Mouse (Mus musculus) limb, embryonic 13.5 days (tissue): ENCODE measurements at regions not wholly inside any gene's neighbourhood (a gene's known extent, or its start where the extent isn't known, plus 50 kb on each side); places are given as distances from the start of the nearest gene placed in this dataset.

Experiments used
- ATAC-seq: fragments of 200-750 bp; cut with Nextera tagmentation; 2 replicates; pipeline ENCODE4 v1.8.0; 2017; ENCODE audit warnings: low read depth, moderate number of reproducible peaks, moderate TSS enrichment; ENCODE audit not compliant: low FRiP score
- H3K27ac ChIP-seq: fragments of 300-500 bp; sonication (generic); 2 replicates; pipeline ENCODE4 v1.5.1; 2015; ENCODE audit warnings: inconsistent platforms, mild to moderate bottlenecking, moderate library complexity
- H3K27me3 ChIP-seq: fragments of 300-500 bp; sonication (generic); 2 replicates; pipeline ENCODE4 v1.6.1; 2015; ENCODE audit warnings: mild to moderate bottlenecking, inconsistent platforms
- H3K36me3 ChIP-seq: fragments of 300-500 bp; sonication (generic); 2 replicates; pipeline ENCODE4 v1.6.1; 2015; ENCODE audit warnings: inconsistent platforms, mild to moderate bottlenecking, moderate library complexity
- H3K4me1 ChIP-seq: fragments of 300-500 bp; sonication (generic); 2 replicates; pipeline ENCODE4 v1.6.1; 2015; ENCODE audit warnings: inconsistent platforms
- H3K4me2 ChIP-seq: fragments of 300-500 bp; sonication (generic); replicated peaks from 2 replicates; pipeline ENCODE4 v1.6.1; 2015; ENCODE audit warnings: inconsistent platforms, mild to moderate bottlenecking, moderate library complexity
- H3K4me3 ChIP-seq: fragments of 300-500 bp; sonication (generic); 2 replicates; pipeline ENCODE4 v1.5.1; 2015; ENCODE audit warnings: moderate library complexity, mild to moderate bottlenecking, inconsistent platforms
- H3K9ac ChIP-seq: fragments of 300-500 bp; sonication (generic); 2 replicates; pipeline ENCODE4 v1.6.1; 2015; ENCODE audit warnings: mild to moderate bottlenecking, inconsistent platforms
- H3K9me3 ChIP-seq: fragments of 300-500 bp; sonication (generic); 2 replicates; pipeline ENCODE4 v1.6.1; 2016; ENCODE audit warnings: inconsistent platforms
- WGBS: fragments of 180-500 bp; shearing (Covaris S2); methylation state at CpG from one replicate; pipeline ENCODE4 v1.1.7; 2015; 5-methylcytosine and 5-hydroxymethylcytosine counted together

DNA sequence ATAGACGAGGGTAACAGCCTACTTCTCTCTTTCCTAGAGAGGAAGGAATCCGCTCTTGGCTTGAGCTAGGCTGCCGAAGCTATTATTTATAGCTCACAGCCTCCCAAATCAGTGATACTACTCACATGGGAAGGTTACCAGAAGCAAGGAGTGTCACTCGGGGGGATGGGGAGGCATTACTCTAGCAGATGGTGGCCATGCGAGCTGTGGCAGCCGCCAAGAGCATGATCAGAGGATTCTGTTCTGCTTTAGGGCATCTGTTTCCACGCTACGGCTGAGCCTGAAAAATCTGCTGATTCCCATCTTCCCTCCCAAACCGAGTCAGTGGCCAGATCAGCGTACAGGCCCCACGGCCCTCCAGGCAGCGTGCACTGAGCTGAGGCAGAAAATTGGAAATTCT is 79.5 kb downstream of the Kctd12 start:
- peak overlapping the region; percentile 39 for H3K27ac ChIP-seq
- H3K36me3 ChIP-seq, result no peaks in the 10 kb centered on the region
- no peaks in the 10 kb centered on the region for H3K27me3 ChIP-seq
- WGBS, result 15% methylated on average over 12 of the region's 12 CpGs
- peak overlapping the region; percentile 39 for H3K4me2 ChIP-seq
- no peak overlapping the region for H3K4me3 ChIP-seq
- H3K9ac ChIP-seq, result no peak overlapping the region
- H3K9me3 ChIP-seq, result no peaks in the 10 kb centered on the region
- peaks cover 8% of the 10 kb centered on the region; the same call in 1 of the 2 replicates for H3K4me1 ChIP-seq
- peak; percentile 54; the same call in 1 of the 2 replicates for ATAC-seq

DNA sequence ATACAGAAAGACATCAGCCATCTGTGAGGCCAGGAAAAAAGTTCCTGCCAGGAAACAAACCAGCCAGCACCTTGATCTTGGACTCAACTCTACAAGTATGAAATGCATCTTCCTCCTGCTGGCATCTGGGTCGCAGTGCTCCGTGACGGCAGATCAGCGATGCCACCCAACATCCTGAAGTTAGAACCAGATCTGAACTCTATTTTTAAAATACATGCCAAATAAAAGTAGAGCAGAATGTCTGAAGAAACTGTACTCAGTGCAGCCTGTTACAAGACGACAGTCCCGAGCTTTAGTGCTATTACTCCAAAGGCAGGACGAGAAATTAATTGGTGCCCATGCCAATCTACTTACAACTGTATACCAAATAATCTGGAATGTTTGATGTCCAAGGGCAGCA is 80.2 kb downstream of the Kctd12 start:
- H3K9me3 ChIP-seq, result no peaks in the 10 kb centered on the region
- H3K4me2 ChIP-seq, result no peak overlapping the region
- no peak overlapping the region for H3K27ac ChIP-seq
- no peaks in the 10 kb centered on the region for H3K36me3 ChIP-seq
- no peak overlapping the region for H3K4me3 ChIP-seq
- H3K27me3 ChIP-seq, result no peaks in the 10 kb centered on the region
- no peak overlapping the region for H3K9ac ChIP-seq
- ATAC-seq, result no peak
- H3K4me1 ChIP-seq, result peaks cover 8% of the 10 kb centered on the region; the same call in 1 of the 2 replicates
- 79% methylated on average over 7 of the region's 7 CpGs for WGBS

DNA sequence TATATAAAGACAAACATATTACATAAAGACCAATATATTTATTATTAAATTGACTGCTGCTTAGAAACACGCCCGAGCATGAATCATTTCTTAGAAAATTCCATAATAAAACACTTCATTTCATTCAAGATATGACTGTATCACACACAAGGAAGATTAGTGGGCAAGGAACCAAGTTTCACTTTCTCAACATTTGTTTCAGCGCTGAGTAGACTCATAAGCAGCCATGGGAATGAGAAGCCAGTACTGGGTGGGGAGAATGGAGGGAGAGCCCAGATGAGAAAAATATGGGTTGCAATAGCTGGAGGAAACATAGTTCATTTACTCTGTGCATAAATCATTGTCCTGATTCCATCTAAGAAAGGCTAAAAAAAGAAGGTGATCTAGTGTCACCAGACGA is 84.0 kb downstream of the Kctd12 start:
- no peak for ATAC-seq
- Histone ChIP-seq H3K4me2 (no peak overlapping the region), H3K9ac (no peak overlapping the region), H3K27me3 (no peaks in the 10 kb centered on the region), H3K27ac (no peak overlapping the region), H3K4me1 (peaks cover 8% of the 10 kb centered on the region; the same call in 1 of the 2 replicates), H3K4me3 (no peak overlapping the region), H3K36me3 (no peaks in the 10 kb centered on the region), H3K9me3 (no peaks in the 10 kb centered on the region)
- 83% methylated on average over 4 of the region's 4 CpGs for WGBS

DNA sequence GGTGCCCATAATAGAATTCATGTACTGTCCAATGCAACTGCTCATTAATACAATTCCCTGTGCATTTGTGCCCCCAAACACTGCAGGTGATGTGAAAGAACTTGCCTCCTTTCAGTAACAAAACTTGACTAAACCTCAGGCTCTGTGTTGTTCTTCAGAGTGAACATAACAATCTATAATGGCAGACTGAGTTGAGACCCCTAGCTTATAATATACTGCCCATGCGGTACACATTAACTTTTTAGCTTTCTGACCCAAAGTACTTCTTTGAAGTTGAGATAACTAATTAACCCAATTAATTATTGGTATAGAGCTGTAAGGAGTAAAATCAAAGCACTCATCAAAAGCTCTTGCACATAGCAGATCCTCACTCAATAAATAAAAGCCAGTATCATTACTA is 85.4 kb downstream of the Kctd12 start:
- Histone ChIP-seq H3K36me3 (no peaks in the 10 kb centered on the region), H3K27me3 (no peaks in the 10 kb centered on the region), H3K9ac (no peak overlapping the region), H3K4me2 (no peak overlapping the region), H3K9me3 (no peaks in the 10 kb centered on the region), H3K4me3 (no peak overlapping the region), H3K4me1 (no peaks in the 10 kb centered on the region), H3K27ac (no peak overlapping the region)
- 63% methylated on average over 1 of the region's 1 CpGs for WGBS
- ATAC-seq, result no peak

DNA sequence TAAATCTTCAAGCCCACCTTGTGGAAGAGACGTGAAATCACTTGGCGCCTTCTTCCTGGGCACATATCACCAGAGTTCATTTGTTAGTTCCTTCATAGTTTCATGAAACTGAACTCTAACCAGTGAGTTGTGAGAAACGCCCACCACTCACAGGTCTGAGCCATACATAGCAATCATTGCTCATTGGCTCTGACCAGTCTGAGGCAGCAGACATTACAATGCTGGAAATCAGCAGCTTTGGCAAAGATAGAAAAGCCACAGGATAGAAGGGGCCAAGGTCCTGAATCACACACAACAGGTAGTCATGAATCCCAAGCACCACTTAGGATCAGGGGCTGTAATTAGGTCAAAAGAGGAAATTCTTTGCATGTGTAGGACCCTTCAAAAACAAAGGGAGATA is 85.9 kb downstream of the Kctd12 start:
- no peaks in the 10 kb centered on the region for H3K9me3 ChIP-seq
- H3K4me3 ChIP-seq, result no peak overlapping the region
- H3K9ac ChIP-seq, result no peak overlapping the region
- ATAC-seq, result no peak
- no peaks in the 10 kb centered on the region for H3K36me3 ChIP-seq
- 80% methylated on average over 3 of the region's 3 CpGs for WGBS
- H3K4me2 ChIP-seq, result no peak overlapping the region
- H3K27me3 ChIP-seq, result no peaks in the 10 kb centered on the region
- no peak overlapping the region for H3K27ac ChIP-seq
- H3K4me1 ChIP-seq, result no peaks in the 10 kb centered on the region

DNA sequence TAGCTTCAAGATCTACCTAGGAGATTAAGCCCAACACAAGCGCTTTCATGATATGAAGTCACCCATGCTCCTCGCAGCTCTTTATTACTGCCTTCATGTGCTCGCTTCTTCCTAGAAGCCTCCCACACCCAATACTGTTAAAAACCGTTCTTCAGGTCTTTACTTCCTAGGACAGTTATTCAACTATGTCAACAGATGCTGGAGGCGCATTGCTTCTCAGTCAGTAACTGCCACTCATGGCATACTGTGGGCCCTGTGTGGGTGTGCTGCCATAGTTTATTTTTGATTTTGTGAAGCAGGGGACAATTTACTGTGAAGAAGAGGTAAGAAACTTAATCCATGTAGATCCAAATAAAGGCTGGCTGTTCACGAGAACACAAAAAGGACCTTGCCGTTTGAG is 89.2 kb downstream of the Kctd12 start:
- Histone ChIP-seq H3K4me3 (no peak overlapping the region), H3K27ac (no peak overlapping the region), H3K4me1 (no peaks in the 10 kb centered on the region), H3K36me3 (no peaks in the 10 kb centered on the region), H3K9me3 (no peaks in the 10 kb centered on the region), H3K9ac (no peak overlapping the region), H3K27me3 (no peaks in the 10 kb centered on the region), H3K4me2 (no peak overlapping the region)
- ATAC-seq, result no peak
- WGBS, result 91% methylated on average over 7 of the region's 7 CpGs

DNA sequence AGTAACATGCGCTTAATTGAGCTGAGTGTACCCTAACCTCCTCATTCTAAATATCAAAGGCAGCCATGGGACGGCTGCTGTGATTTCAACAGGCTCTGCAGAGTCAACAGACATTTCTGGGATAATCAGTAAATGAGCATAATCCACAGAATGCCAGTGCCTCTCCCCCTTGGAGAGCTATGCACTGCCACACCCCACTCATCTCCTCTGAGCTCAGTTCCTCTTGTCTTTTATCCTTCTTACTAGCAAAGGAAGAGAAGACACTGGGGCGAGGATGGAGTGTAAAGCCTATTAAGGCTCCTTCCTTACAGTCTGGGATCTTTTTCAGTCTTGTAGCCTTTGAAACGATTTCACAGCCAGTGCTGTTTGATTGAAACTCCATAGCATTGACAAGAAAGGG is 90.9 kb downstream of the Kctd12 start:
- no peaks in the 10 kb centered on the region for H3K4me1 ChIP-seq
- H3K4me3 ChIP-seq, result no peak overlapping the region
- H3K27ac ChIP-seq, result no peak overlapping the region
- H3K4me2 ChIP-seq, result no peak overlapping the region
- H3K27me3 ChIP-seq, result no peaks in the 10 kb centered on the region
- 57% methylated on average over 4 of the region's 4 CpGs for WGBS
- no peaks in the 10 kb centered on the region for H3K36me3 ChIP-seq
- ATAC-seq, result no peak
- no peak overlapping the region for H3K9ac ChIP-seq
- no peaks in the 10 kb centered on the region for H3K9me3 ChIP-seq

DNA sequence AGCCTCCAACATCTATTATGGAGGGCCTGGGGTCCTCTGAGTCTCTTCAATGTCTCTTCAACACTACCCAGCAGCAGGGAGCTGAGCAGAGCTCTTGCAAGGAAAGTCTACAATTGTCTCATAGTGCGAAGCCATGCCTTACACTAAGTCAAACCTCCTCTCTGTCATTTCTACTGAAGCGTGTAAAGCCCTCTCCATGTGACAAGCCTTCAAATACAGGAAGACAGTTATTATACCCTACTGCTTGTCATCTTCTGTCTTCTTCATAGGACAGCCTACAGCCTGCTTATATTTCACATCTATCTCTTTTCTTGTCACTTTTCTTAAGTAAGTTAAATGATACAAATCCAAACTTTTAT is 97.2 kb downstream of the Kctd12 start:
- Histone ChIP-seq H3K9ac (no peak overlapping the region), H3K36me3 (no peaks in the 10 kb centered on the region), H3K9me3 (no peaks in the 10 kb centered on the region), H3K4me2 (no peak overlapping the region), H3K4me3 (no peak overlapping the region), H3K4me1 (peaks cover 13% of the 10 kb centered on the region), H3K27ac (no peak overlapping the region), H3K27me3 (no peaks in the 10 kb centered on the region)
- no peak for ATAC-seq
- WGBS, result 90% methylated on average over 2 of the region's 2 CpGs

DNA sequence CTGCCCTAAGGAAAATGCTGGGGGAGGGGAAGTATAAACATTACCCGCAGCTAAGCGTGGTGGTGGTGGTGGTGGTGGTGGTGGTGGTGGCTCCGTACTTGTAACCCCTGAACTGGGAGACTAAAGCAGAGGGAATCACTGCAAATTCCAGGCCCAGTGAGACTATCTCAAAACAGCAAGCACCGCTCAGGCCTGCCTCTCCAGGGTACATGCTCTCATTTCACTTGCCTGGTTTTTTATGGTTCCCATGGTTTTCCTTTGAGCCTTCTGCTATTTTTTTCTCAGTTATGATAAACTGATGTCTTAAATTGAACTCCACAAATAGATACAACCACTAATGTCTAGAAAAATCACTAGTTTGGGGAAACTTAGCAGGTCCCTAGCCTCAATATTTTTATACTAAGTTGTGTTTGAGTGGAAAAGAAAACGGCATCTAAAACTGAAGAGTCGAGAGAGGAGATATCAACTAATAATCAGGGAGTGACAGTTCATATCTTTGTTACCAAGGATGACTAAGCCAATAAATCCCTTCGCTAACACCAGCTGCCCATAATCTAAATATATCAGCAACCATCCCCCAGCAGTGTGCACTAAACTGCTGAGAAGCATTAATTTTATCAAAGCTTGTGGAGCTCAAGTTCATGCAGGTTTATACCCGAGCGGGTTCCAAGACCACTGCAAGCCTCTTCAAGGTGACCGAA is 97.7 kb downstream of the Kctd12 start:
- WGBS, result 86% methylated on average over 10 of the region's 10 CpGs
- no peak overlapping the region for H3K4me3 ChIP-seq

DNA sequence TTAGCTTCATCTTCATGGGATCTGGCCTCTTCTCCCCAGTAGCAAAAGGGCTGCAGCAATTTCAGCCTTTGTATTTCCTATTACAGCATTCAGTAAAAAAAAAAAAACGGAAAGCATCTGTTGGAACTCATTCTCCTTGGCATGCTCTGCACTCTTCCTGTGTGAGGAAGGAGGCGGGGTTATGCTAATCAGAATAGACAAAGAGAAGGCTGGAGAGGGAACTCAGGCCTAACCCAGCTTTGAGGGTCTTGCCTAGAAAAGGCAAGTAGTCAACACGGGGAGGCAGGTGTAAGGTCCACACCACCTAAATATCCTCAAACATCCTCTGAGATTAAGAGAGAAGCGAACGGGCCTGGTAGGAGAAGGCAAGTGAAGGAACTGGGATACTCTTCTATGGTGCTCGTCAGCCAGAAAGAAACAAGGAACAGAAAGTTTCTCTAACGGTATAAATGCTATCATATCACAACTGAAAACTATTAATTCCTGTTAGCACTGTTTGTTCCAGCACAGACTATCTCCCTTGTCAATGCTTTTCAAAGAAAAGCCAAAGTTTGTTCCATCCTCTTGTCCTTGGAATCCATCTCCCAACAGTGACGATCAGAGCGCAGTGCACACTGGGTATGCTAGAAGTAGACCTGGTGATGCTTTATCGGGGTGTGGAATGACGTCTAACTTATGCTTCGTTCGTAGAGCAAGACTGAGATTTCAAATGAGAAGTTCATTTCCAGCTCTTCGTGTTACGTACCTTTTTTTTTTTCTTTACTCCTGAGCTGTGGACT is 98.9 kb downstream of the Kctd12 start:
- WGBS, result 86% methylated on average over 15 of the region's 15 CpGs
- H3K4me1 ChIP-seq, result peaks cover 17% of the 10 kb centered on the region
- H3K27ac ChIP-seq, result no peak overlapping the region
- H3K9me3 ChIP-seq, result no peaks in the 10 kb centered on the region
- no peak overlapping the region for H3K4me3 ChIP-seq
- H3K36me3 ChIP-seq, result no peaks in the 10 kb centered on the region
- H3K4me2 ChIP-seq, result no peak overlapping the region
- H3K27me3 ChIP-seq, result no peaks in the 10 kb centered on the region
- no peak overlapping the region for H3K9ac ChIP-seq
- ATAC-seq, result no peak

More for the DNA sequence above, 97.7 kb downstream of the Kctd12 start:
- Histone ChIP-seq H3K36me3 (no peaks in the 10 kb centered on the region), H3K4me2 (no peak overlapping the region), H3K9ac (no peak overlapping the region), H3K9me3 (no peaks in the 10 kb centered on the region), H3K4me1 (peaks cover 17% of the 10 kb centered on the region), H3K27me3 (no peaks in the 10 kb centered on the region), H3K27ac (no peak overlapping the region)
- no peak for ATAC-seq

DNA sequence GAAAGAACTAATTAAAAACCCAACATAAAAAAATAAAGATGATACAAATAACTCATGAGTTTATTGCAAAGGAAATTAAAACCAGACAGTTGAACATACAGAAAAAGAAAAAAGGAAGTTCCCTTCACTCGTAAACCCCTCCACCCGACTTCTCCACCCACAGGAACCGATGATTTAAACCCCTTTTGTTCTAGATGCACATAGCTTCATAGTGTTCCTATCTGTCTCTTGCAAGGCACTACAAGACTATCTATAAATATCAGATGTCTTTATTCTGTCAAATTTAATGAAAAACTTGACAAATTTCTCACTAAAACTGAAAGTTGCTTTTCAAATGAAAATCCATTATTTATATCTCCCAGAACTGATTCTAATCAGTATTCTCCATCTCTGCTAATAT is 100.2 kb downstream of the Kctd12 start:
- 67% methylated on average over 3 of the region's 3 CpGs for WGBS

DNA sequence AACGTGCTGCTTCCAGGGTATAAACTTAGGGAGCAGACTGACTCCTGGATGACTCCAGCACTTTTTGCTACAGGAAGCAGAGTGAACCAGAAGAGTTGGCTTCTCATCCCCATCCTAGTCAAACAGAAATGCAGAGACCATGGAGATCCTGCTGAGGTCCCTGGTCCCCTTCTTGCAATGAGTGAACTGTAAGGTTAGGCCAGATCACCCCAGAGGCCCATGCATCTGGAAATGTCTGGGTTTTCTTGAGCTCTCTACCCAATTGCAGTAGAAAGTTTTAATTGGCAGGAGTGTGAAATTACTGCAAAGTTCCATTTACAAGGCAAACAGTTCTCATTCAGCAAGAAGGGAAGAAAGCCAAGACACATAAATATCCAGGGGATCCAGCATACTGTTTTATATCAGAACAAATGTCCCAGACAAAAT is 101.8 kb downstream of the Kctd12 start:
- Histone ChIP-seq H3K27me3 (no peaks in the 10 kb centered on the region), H3K27ac (peak overlapping the region; percentile 79), H3K9ac (no peak overlapping the region), H3K4me2 (no peak overlapping the region), H3K4me1 (peaks cover 17% of the 10 kb centered on the region), H3K36me3 (no peaks in the 10 kb centered on the region), H3K9me3 (no peaks in the 10 kb centered on the region), H3K4me3 (no peak overlapping the region)
- ATAC-seq, result peak; percentile 92
- 19% methylated on average over 1 of the region's 1 CpGs for WGBS

More for the DNA sequence above, 100.2 kb downstream of the Kctd12 start:
- H3K4me2 ChIP-seq, result no peak overlapping the region
- H3K9me3 ChIP-seq, result no peaks in the 10 kb centered on the region
- H3K36me3 ChIP-seq, result no peaks in the 10 kb centered on the region
- H3K4me3 ChIP-seq, result no peak overlapping the region
- peaks cover 17% of the 10 kb centered on the region for H3K4me1 ChIP-seq
- ATAC-seq, result no peak
- H3K27ac ChIP-seq, result no peak overlapping the region
- H3K9ac ChIP-seq, result no peak overlapping the region
- H3K27me3 ChIP-seq, result no peaks in the 10 kb centered on the region
